Mouse (Mus musculus): ENCODE measurements around the gene Cks2.

- TF ChIP-seq CTCF (IDR thresholded peaks at IDR 0.05; ENCODE audit: low read depth, low read length) = no peak
- TF ChIP-seq POLR2A (IDR thresholded peaks at IDR 0.05; ENCODE audit: borderline replicate concordance, low read depth, low read length) = no peak
Observed at GRCm38 (mm10) chr13:51677630-51678185, 32.7 kb downstream of the Cks2 start.
